Mouse (Mus musculus): ENCODE results near the gene Cited2.

DNA sequence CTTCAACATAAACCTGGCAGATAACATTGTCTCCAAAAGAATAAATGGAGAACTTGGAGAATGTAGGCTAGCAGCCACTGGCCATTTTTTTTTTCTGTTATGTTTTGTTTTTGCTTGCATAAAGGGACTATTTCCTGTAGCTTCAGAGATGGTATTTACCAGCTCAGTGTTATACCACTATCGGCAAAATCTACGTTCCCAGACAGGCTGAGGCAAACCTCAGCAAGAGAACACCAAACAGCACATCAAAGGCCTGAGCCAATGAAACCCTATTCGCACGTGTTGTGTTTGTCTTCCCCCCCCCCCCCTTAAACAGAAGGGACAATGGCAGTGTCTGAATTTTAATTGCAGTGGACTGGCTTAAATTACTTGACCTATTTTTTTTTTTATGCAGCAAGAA is 5.7 kb downstream of the Cited2 start:
- TF ChIP-seq CTCF (IDR thresholded peaks at IDR 0.05; ENCODE audit: low read depth, low read length) (no peak), POLR2A (IDR thresholded peaks at IDR 0.05; ENCODE audit: extremely low read depth, insufficient read depth, low read length) (no peak)

Measured in liver, adult 2 months (tissue).